Mouse (Mus musculus) lung, adult 2 months (tissue): ENCODE data around the gene Npas3.

Source experiments
- CTCF ChIP-seq: fragments of 200-500 bp; IDR thresholded peaks from 2 replicates; pipeline ENCODE4 v1.5.1; 2011; ENCODE audit warnings: mild to moderate bottlenecking, low read length, control low read depth; ENCODE audit not compliant: insufficient read depth
- POLR2A ChIP-seq: fragments of 200-500 bp; IDR thresholded peaks from 2 replicates; pipeline ENCODE4 v1.6.1; 2011; ENCODE audit warnings: low read depth, mild to moderate bottlenecking, control low read depth, low read length, borderline replicate concordance; ENCODE audit errors: extremely low read depth

- TF ChIP-seq CTCF (no peak), POLR2A (no peak)
Observed at GRCm38 (mm10) chr12:53814291-53814690, 565.8 kb downstream of the Npas3 start.
